Mouse (Mus musculus): ENCODE measurements around the gene Tmem178b. TPM values are rescaled to one million over a fixed set of nuclear protein-coding genes. Genes with fewer than 3 reads are reported as not detected.

Gene Tmem178b
- polyA plus RNA-seq, 1 experiment from 2014 or later, result 0.67 TPM

DNA sequence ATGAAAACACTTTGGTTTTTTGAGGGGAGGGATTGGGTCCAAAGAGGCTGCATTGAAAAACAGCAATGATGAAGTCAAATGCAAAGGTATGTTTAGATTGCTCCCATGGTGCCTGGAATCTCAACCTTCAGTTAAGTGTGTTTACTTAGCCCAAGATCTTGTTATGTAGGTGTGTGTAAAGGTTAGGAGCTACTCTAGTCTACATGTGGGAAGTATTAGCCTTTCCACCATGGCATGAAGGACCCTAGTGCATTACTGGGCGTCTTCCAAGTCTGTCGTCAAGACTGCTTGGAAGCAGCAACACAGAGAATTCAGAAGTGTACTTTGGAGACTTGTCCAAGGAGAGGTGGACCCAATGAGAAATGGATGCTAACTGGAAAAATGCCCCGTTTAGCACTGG lies 205.3 kb downstream of the Tmem178b start:
- H3K36me3 ChIP-seq (ENCODE audit: control insufficient read depth, insufficient read depth, low read length), result no peaks in the 10 kb centered on the region
- no peaks in the 10 kb centered on the region for H3K9me3 ChIP-seq (ENCODE audit: control insufficient read depth, low read length)
- no peak overlapping the region for H3K9ac ChIP-seq (ENCODE audit: low read depth, low read length)
- ATAC-seq, result no peak
- H3K4me1 ChIP-seq (ENCODE audit: control insufficient read depth, insufficient read depth, low read length), result no peaks in the 10 kb centered on the region
- no peak overlapping the region for H3K4me2 ChIP-seq (ENCODE audit: low read depth, low read length)
- no peak overlapping the region for H3K27ac ChIP-seq (ENCODE audit: low read length)
- no peak overlapping the region for H3K4me3 ChIP-seq (ENCODE audit: low read length)
- 87% methylated on average over 3 of the region's 3 CpGs for WGBS
- H3K27me3 ChIP-seq (replicated peaks; ENCODE audit: control insufficient read depth, insufficient read depth, low read length), result no peaks in the 10 kb centered on the region

DNA sequence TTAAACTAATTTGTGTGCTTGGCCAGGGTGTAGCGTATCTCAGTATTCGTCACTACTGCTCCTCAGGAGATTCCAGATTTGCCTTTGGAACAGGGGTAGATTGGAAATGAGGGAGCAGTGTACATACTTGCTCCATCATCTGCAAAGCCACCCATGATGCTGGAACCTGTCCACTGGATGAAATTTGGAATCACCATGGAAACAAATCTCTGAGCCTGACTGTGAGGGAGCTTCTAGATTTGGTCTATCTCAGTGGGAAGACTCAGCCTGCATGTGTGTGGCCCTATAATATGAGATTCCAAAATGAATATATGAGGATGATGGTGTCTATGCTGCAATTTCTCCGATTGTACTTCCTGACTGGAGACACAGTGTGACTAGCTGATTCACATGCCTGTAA lies 210.7 kb downstream of the Tmem178b start:
- ATAC-seq, result no peak
- Histone ChIP-seq H3K27ac (ENCODE audit: low read length) (no peak overlapping the region), H3K36me3 (ENCODE audit: control insufficient read depth, insufficient read depth, low read length) (no peaks in the 10 kb centered on the region), H3K9ac (ENCODE audit: low read depth, low read length) (no peak overlapping the region), H3K27me3 (replicated peaks; ENCODE audit: control insufficient read depth, insufficient read depth, low read length) (no peaks in the 10 kb centered on the region), H3K4me3 (ENCODE audit: low read length) (no peak overlapping the region), H3K4me1 (ENCODE audit: control insufficient read depth, insufficient read depth, low read length) (no peaks in the 10 kb centered on the region), H3K9me3 (ENCODE audit: control insufficient read depth, low read length) (no peaks in the 10 kb centered on the region), H3K4me2 (ENCODE audit: low read depth, low read length) (no peak overlapping the region)
- WGBS, result 92% methylated on average over 3 of the region's 3 CpGs

DNA sequence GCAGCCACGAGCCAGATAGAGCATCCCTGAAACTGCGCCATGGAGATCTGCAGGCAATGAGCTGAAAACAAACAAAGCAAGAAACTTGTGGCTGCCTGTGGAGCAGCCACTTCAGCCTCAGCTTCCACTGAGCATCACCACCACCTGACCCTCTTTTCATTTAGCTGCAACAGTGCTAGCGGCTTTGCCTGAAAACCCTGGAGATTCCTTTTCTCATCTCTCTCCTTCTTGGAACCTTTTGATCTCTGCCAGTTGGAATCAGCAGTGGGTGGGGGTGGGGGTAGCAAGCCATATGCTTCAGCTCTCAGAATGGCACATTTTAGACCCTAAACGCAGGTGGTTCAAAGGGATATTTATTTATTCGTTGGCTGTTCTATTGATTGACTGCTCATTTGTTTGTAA lies 218.2 kb downstream of the Tmem178b start:
- Histone ChIP-seq H3K4me1 (ENCODE audit: control insufficient read depth, insufficient read depth, low read length) (no peaks in the 10 kb centered on the region), H3K4me3 (ENCODE audit: low read length) (no peak overlapping the region), H3K9ac (ENCODE audit: low read depth, low read length) (no peak overlapping the region), H3K27ac (ENCODE audit: low read length) (no peak overlapping the region), H3K36me3 (ENCODE audit: control insufficient read depth, insufficient read depth, low read length) (no peaks in the 10 kb centered on the region), H3K4me2 (ENCODE audit: low read depth, low read length) (no peak overlapping the region), H3K9me3 (ENCODE audit: control insufficient read depth, low read length) (no peaks in the 10 kb centered on the region), H3K27me3 (replicated peaks; ENCODE audit: control insufficient read depth, insufficient read depth, low read length) (no peaks in the 10 kb centered on the region)
- ATAC-seq, result no peak
- WGBS, result 27% methylated on average over 5 of the region's 5 CpGs

DNA sequence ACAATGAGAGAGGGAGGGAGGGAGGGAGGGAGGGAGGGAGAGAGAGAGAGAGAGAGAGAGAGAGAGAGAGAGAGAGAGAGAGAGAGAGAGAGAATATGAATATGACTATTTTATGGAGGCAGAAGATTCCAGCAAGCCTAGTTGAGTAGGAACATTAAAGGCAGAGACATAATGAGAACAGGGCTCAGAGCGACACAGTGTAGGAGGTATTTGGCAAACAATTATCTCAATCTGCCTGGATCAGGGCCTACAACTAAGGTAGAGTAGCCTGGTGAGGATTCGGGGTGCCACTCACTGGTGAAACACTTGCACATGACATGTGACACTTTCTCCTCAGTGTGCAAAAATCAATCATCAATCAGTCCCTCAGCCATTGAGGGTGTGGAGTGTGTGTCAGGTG lies 225.4 kb downstream of the Tmem178b start:
- Histone ChIP-seq H3K9ac (ENCODE audit: low read depth, low read length) (no peak overlapping the region), H3K4me2 (ENCODE audit: low read depth, low read length) (no peak overlapping the region), H3K36me3 (ENCODE audit: control insufficient read depth, insufficient read depth, low read length) (no peaks in the 10 kb centered on the region), H3K4me3 (ENCODE audit: low read length) (no peak overlapping the region), H3K4me1 (ENCODE audit: control insufficient read depth, insufficient read depth, low read length) (no peaks in the 10 kb centered on the region), H3K27ac (ENCODE audit: low read length) (no peak overlapping the region), H3K9me3 (ENCODE audit: control insufficient read depth, low read length) (no peaks in the 10 kb centered on the region), H3K27me3 (replicated peaks; ENCODE audit: control insufficient read depth, insufficient read depth, low read length) (no peaks in the 10 kb centered on the region)
- WGBS, result 79% methylated on average over 2 of the region's 2 CpGs
- ATAC-seq, result no peak

DNA sequence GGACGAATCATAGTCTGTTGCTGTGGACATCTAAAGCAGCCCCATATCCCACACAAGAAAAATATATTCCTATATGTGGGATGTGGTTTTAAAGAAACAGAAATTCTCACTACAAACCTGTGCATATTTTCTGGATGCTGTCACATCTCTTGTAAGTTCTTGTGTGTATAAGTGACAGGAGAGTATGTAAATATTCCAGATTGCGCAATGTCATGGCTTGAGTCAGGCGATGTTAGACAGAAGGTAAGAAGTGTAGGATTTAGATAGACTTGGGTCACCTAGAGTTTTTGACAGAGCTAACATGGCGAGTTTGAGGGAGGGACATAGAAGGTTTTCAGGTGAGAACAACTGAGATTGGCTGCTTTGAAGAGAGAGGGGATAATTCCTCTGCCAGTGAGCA lies 228.7 kb downstream of the Tmem178b start:
- WGBS, result 83% methylated on average over 4 of the region's 4 CpGs
- no peak for ATAC-seq

DNA sequence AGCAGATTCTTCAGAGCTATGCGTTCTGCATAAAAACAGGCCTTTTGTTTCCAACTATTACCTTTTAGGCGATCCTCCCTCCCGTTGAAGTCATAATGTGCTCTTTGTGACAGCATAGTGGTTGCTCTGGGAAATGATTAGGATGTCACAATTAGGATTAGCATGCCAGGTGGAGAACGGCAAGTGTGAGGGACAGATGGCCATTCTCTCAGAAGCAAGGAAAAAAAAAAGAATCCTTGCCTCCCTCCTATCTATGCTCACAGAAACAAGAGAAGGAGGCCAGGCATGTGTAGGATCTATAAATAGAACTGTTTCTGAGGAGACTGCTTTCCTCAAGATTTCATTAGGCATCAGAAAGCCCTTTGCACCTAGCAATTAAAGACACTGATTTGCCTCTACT lies 229.8 kb downstream of the Tmem178b start:
- H3K9ac ChIP-seq (ENCODE audit: low read depth, low read length), result no peak overlapping the region
- no peak overlapping the region for H3K4me2 ChIP-seq (ENCODE audit: low read depth, low read length)
- no peak overlapping the region for H3K4me3 ChIP-seq (ENCODE audit: low read length)
- H3K4me1 ChIP-seq (ENCODE audit: control insufficient read depth, insufficient read depth, low read length), result no peaks in the 10 kb centered on the region
- no peak for ATAC-seq
- H3K9me3 ChIP-seq (ENCODE audit: control insufficient read depth, low read length), result no peaks in the 10 kb centered on the region
- no peak overlapping the region for H3K27ac ChIP-seq (ENCODE audit: low read length)
- 52% methylated on average over 4 of the region's 4 CpGs for whole genome bisulfite sequencing
- no peaks in the 10 kb centered on the region for H3K27me3 ChIP-seq (replicated peaks; ENCODE audit: control insufficient read depth, insufficient read depth, low read length)
- H3K36me3 ChIP-seq (ENCODE audit: control insufficient read depth, insufficient read depth, low read length), result no peaks in the 10 kb centered on the region

More for the DNA sequence above, 228.7 kb downstream of the Tmem178b start:
- no peaks in the 10 kb centered on the region for H3K36me3 ChIP-seq (ENCODE audit: control insufficient read depth, insufficient read depth, low read length)
- no peak overlapping the region for H3K4me2 ChIP-seq (ENCODE audit: low read depth, low read length)
- H3K27me3 ChIP-seq (replicated peaks; ENCODE audit: control insufficient read depth, insufficient read depth, low read length), result no peaks in the 10 kb centered on the region
- no peak overlapping the region for H3K27ac ChIP-seq (ENCODE audit: low read length)
- no peak overlapping the region for H3K4me3 ChIP-seq (ENCODE audit: low read length)
- H3K9me3 ChIP-seq (ENCODE audit: control insufficient read depth, low read length), result no peaks in the 10 kb centered on the region
- H3K9ac ChIP-seq (ENCODE audit: low read depth, low read length), result no peak overlapping the region
- no peaks in the 10 kb centered on the region for H3K4me1 ChIP-seq (ENCODE audit: control insufficient read depth, insufficient read depth, low read length)

DNA sequence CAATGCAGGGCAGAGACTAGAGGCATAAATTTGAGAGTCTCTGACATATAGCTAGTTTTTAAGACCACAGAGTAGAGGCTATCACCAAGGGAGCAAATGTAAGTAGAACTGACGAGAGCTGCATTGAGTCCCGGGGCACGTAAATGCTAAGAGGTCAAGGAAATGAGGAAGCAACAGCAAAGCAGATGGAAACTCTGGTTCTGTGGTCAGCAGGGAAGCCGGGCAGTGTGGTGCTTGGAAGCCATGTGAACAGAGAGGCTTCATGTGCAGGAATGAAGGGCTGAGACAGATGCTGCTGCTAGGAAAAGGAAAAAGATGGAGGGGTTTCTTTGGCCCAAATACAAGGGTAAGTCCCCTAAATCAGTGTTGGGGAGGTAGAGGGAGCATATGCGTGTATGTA lies 237.0 kb downstream of the Tmem178b start:
- Histone ChIP-seq H3K4me3 (ENCODE audit: low read length) (no peak overlapping the region), H3K9me3 (ENCODE audit: control insufficient read depth, low read length) (no peaks in the 10 kb centered on the region), H3K9ac (ENCODE audit: low read depth, low read length) (no peak overlapping the region), H3K36me3 (ENCODE audit: control insufficient read depth, insufficient read depth, low read length) (no peaks in the 10 kb centered on the region), H3K27me3 (replicated peaks; ENCODE audit: control insufficient read depth, insufficient read depth, low read length) (no peaks in the 10 kb centered on the region), H3K4me2 (ENCODE audit: low read depth, low read length) (no peak overlapping the region), H3K4me1 (ENCODE audit: control insufficient read depth, insufficient read depth, low read length) (no peaks in the 10 kb centered on the region), H3K27ac (ENCODE audit: low read length) (no peak overlapping the region)
- 83% methylated on average over 5 of the region's 5 CpGs for WGBS
- no peak for ATAC-seq

DNA sequence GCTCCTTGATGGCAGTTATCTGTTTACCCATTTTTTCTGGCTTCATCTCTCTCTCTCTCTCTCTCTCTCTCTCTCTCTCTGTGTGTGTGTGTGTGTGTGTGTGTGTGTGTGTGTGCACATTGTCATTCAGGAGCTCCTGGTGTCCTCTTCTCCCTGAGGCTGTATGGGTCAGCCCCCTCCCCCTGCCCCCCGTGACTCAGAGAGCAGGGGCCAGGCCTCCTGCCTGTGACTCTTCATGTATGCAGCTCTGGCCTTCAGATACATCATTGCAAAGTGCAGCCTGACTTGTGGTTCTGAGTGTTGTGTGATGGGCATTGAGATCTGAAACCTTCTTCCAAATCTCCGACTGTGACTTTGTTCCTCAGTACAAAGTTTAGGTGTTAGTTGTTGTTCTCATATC lies 237.7 kb downstream of the Tmem178b start:
- Histone ChIP-seq H3K4me1 (ENCODE audit: control insufficient read depth, insufficient read depth, low read length) (no peaks in the 10 kb centered on the region), H3K9ac (ENCODE audit: low read depth, low read length) (no peak overlapping the region), H3K36me3 (ENCODE audit: control insufficient read depth, insufficient read depth, low read length) (no peaks in the 10 kb centered on the region), H3K27ac (ENCODE audit: low read length) (no peak overlapping the region), H3K4me2 (ENCODE audit: low read depth, low read length) (no peak overlapping the region), H3K27me3 (replicated peaks; ENCODE audit: control insufficient read depth, insufficient read depth, low read length) (no peaks in the 10 kb centered on the region), H3K9me3 (ENCODE audit: control insufficient read depth, low read length) (no peaks in the 10 kb centered on the region), H3K4me3 (ENCODE audit: low read length) (no peak overlapping the region)
- ATAC-seq, result no peak
- 75% methylated on average over 2 of the region's 2 CpGs for WGBS

DNA sequence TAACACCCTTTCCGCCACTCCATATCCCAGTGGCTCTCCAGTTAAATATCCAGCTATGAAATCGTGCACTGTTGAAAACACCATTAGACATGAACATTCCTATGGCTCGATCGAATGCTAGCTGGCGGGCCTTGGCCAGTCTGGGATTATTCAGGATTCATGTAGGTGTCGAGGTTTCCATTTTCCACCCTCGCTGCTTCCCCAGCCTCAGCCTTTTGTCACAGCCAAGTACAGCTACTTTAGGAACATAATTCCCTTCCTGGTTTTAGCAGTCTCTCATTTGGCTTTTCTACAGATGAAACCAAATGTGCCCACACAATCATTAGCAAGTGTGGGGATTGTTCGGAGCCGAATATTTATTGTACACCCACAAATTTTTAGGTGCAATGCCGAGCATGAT lies 239.4 kb downstream of the Tmem178b start:
- no peak for ATAC-seq
- no peak overlapping the region for H3K27ac ChIP-seq (ENCODE audit: low read length)
- H3K4me3 ChIP-seq (ENCODE audit: low read length), result no peak overlapping the region
- no peak overlapping the region for H3K4me2 ChIP-seq (ENCODE audit: low read depth, low read length)
- 82% methylated on average over 10 of the region's 10 CpGs for WGBS
- no peaks in the 10 kb centered on the region for H3K36me3 ChIP-seq (ENCODE audit: control insufficient read depth, insufficient read depth, low read length)
- H3K9ac ChIP-seq (ENCODE audit: low read depth, low read length), result no peak overlapping the region
- no peaks in the 10 kb centered on the region for H3K27me3 ChIP-seq (replicated peaks; ENCODE audit: control insufficient read depth, insufficient read depth, low read length)
- H3K9me3 ChIP-seq (ENCODE audit: control insufficient read depth, low read length), result no peaks in the 10 kb centered on the region
- no peaks in the 10 kb centered on the region for H3K4me1 ChIP-seq (ENCODE audit: control insufficient read depth, insufficient read depth, low read length)

DNA sequence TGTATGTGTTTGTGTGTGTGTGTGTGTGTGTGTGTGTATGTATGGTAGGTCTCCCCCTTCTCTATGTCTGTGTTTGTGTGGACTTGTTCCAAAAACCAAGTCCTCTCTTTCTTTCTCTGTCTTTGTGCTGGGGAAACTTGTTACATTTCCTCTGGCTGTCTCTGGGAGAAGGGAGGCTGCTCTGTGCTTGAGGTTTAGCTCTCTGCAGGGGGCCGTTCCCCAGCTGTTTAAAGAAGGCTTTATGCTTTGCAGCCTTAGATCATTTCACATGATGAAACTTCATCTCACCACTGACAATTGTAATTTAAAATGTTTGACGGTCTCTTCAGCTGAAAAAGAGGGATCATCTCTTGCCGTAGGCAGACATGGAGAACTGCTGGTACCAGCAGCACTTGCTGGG lies 243.2 kb downstream of the Tmem178b start:
- 61% methylated on average over 3 of the region's 3 CpGs for WGBS

More for the DNA sequence above, 243.2 kb downstream of the Tmem178b start:
- ATAC-seq, result no peak
- Histone ChIP-seq H3K27ac (ENCODE audit: low read length) (no peak overlapping the region), H3K36me3 (ENCODE audit: control insufficient read depth, insufficient read depth, low read length) (no peaks in the 10 kb centered on the region), H3K9ac (ENCODE audit: low read depth, low read length) (no peak overlapping the region), H3K4me1 (ENCODE audit: control insufficient read depth, insufficient read depth, low read length) (no peaks in the 10 kb centered on the region), H3K4me3 (ENCODE audit: low read length) (no peak overlapping the region), H3K27me3 (replicated peaks; ENCODE audit: control insufficient read depth, insufficient read depth, low read length) (no peaks in the 10 kb centered on the region), H3K4me2 (ENCODE audit: low read depth, low read length) (no peak overlapping the region), H3K9me3 (ENCODE audit: control insufficient read depth, low read length) (no peaks in the 10 kb centered on the region)

Data from intestine, embryonic 16.5 days (tissue).